Mouse (Mus musculus): ENCODE data around the gene Gm10799. TPM values are rescaled to one million over a fixed set of nuclear protein-coding genes. Genes with fewer than 3 reads are reported as not detected.

The Gm10799 gene
- not detected for polyA plus RNA-seq (2012; fragmentation: generic; extraction: Trizol)

DNA sequence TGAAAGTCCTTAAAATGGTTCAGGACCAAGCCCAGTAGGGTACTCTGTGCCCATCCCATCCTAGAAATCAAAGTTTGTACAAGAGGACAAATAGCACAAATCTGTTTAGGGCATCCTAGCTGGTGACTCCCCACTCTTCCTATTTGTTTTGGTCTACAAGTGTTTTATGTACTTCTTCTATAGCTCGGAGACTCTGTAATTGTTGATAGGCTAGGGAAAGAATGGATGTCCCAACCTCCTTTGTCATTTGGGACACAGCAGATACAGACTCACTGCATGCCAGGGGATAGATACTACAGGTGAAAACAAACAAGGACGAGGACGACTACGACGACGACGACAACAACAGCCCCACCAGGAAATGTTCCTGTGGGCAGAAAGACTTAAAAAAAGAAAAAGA lies at the start of gene Gm10799:
Gm10799 (minus strand) TSS at position 101 of the 400 bp plus-strand sequence.

DNA sequence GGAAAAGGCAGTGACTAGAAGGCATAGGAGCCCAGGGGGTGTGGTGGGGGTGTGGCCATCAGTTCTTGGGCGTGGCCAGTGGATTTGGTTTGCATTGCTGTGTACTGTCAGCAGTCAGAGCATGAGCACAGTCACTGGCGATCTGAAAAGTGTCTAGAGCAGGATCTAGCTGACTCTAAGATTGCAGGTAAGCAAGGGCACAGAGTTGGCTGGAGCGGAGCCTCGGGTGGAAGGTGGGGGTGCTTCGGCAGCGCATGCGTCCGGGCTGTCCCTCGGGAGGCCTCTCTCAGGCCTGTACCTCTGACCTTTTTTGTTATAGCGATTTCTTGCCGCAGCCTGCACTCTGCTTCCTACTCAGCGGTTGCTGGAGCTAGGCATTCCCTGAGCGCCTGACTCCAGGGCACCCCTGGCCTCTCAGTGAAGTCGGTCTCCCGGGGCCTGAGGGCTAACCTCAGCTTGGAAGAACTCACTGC lies 27.4 kb upstream of the Gm10799 start, which contains the start of gene Cd59a:
Cd59a (plus strand) TSS at position 61 of the 473 bp plus-strand sequence.

GRCm38 (mm10) chr2:104069704-104070185 lies 1.4 kb upstream of the Gm10799 start, which contains the start of gene Cd59b:
Gene Cd59b (plus strand): TSS chr2:104069849.

GRCm38 (mm10) chr2:104065526-104065925 lies 2.8 kb downstream of the Gm10799 start, which contains the start of gene Gm10912:
Gene Gm10912 (plus strand): TSS chr2:104065826.

GRCm38 (mm10) chr2:104028139-104028723 lies 40.1 kb downstream of the Gm10799 start, which contains the start of gene 4931422A03Rik:
Gene 4931422A03Rik (minus strand): TSS chr2:104028361.

GRCm38 (mm10) chr2:104027458-104028138 lies 40.8 kb downstream of the Gm10799 start, which contains the start of gene Fbxo3:
Gene Fbxo3 (plus strand): TSS chr2:104027721.

Other genes starting within 250 kb of the Gm10799 start
- gene Lmo2, start 110.6 kb downstream of the Gm10799 start, polyA plus RNA-seq (2012; fragmentation: generic; extraction: Trizol) = under 1 TPM in 1 of 2 experiments, not detected in 1; 0.06 TPM
- gene Fbxo3, start 40.8 kb downstream of the Gm10799 start, polyA plus RNA-seq (2012; fragmentation: generic; extraction: Trizol) = 10 to 100 TPM in 1 of 2 experiments, under 1 TPM in 1; 0.61 to 10.9 TPM
- gene 4931422A03Rik, start 40.2 kb downstream of the Gm10799 start, polyA plus RNA-seq (2012; fragmentation: generic; extraction: Trizol) = under 1 TPM; 0.02 to 0.37 TPM
- under 1 TPM in 1 of 2 experiments, not detected in 1; 0.04 TPM for gene Gm10912, start 2.7 kb downstream of the Gm10799 start, polyA plus RNA-seq (2012; fragmentation: generic; extraction: Trizol)
- gene Cd59b, start 1.3 kb upstream of the Gm10799 start, polyA plus RNA-seq (2012; fragmentation: generic; extraction: Trizol) = under 1 TPM in 1 of 2 experiments, not detected in 1; 0.21 TPM
- gene Cd59a, start 27.3 kb upstream of the Gm10799 start, polyA plus RNA-seq (2012; fragmentation: generic; extraction: Trizol) = 10 to 100 TPM in 1 of 2 experiments, under 1 TPM in 1; 0.55 to 11.3 TPM
- not detected for gene A930018P22Rik, start 54.2 kb upstream of the Gm10799 start, polyA plus RNA-seq (2012; fragmentation: generic; extraction: Trizol)